Mouse (Mus musculus): ENCODE measurements around the gene Anks6. TPM values are rescaled to one million over a fixed set of nuclear protein-coding genes. Genes with fewer than 3 reads are reported as not detected.
"Not testable (repeated sequence)": the region's sequence is repeated elsewhere in the genome, so short reads cannot be mapped to it uniquely, and the experiment has no call there.

Gene Anks6
- polyA plus RNA-seq, 1 experiment from 2014 or later = 5.3 TPM

DNA sequence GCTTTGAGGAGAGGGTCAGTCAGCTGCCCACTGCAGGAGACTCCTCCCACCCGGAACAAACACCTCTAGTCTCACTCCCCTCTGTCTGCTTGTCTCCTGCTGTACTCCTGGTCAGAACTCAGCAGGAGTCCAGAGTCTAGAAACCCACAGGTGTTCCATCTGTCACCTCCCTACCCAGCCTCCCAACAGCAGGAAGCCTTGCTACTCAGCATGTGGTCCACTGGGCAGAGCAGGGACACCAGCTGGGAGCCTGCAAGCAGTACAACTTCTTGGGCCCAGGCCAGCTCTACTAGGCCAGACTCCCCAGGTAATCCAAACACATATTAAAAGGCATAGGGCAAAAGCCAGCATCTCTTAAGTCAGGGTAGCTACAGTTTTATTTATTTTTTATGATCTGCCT is 3.7 kb upstream of the Anks6 start:
- Histone ChIP-seq H3K9ac (no peak overlapping the region), H3K36me3 (no peaks in the 10 kb centered on the region), H3K27me3 (replicated peaks) (no peaks in the 10 kb centered on the region), H3K4me2 (replicated peaks) (no peak overlapping the region), H3K4me1 (peaks cover 11% of the 10 kb centered on the region; the same call in 1 of the 2 replicates), H3K9me3 (no peaks in the 10 kb centered on the region), H3K27ac (no peak overlapping the region), H3K4me3 (no peak overlapping the region)
- ATAC-seq (ENCODE audit: low FRiP score, low read depth) = no peak
- 25% methylated on average over 1 of the region's 1 CpGs for WGBS

GRCm38 (mm10) chr4:47057510-47058325 is 491 bp upstream of the Anks6 start:
- H3K4me2 ChIP-seq (replicated peaks) = peak overlapping the region; percentile 79
- ATAC-seq (ENCODE audit: low FRiP score, low read depth) = peak; percentile 46; the same call in 1 of the 2 replicates
- 37% methylated on average over 25 of the region's 25 CpGs for WGBS
- peaks cover 11% of the 10 kb centered on the region; the same call in 1 of the 2 replicates for H3K4me1 ChIP-seq
- peak overlapping the region; percentile 83 for H3K9ac ChIP-seq
- H3K9me3 ChIP-seq = no peaks in the 10 kb centered on the region
- peak overlapping the region; percentile 73 for H3K4me3 ChIP-seq
- no peaks in the 10 kb centered on the region for H3K36me3 ChIP-seq
- H3K27me3 ChIP-seq (replicated peaks) = no peaks in the 10 kb centered on the region
- H3K27ac ChIP-seq = no peak overlapping the region

DNA sequence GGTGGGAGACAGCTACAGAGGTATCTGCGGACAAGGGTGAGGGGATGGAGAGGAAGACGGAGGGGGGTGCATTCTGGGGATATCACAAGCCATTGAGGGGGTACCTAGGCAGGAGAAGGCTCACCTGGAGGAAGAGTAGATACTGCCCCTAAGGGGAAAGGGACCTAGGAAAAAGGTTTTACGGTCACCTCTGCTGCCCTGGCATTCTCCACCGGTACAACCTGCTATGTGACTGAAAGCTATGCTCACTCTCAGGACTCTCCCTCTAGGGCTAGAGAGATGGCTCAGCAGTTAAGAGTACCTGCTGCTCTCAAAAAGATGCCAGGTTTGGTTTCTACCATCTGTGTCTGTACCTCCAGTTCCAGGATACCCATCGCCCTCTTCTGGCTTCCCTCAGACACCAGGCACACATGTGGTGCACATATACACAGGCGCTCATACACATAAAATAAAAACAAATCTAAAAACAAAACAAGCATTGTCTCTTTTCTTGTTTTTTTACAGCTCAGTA is 1.6 kb downstream of the Anks6 start:
- H3K4me1 ChIP-seq = peaks cover 16% of the 10 kb centered on the region
- H3K9ac ChIP-seq = no peak overlapping the region
- ATAC-seq (ENCODE audit: low FRiP score, low read depth) = no peak
- no peaks in the 10 kb centered on the region for H3K27me3 ChIP-seq (replicated peaks)
- 94% methylated on average over 6 of the region's 6 CpGs for WGBS
- H3K36me3 ChIP-seq = no peaks in the 10 kb centered on the region
- no peaks in the 10 kb centered on the region for H3K9me3 ChIP-seq
- no peak overlapping the region for H3K4me3 ChIP-seq
- no peak overlapping the region; the same call in 1 of the 2 replicates for H3K4me2 ChIP-seq (replicated peaks)
- H3K27ac ChIP-seq = no peak overlapping the region

- H3K4me3 ChIP-seq; H3K9ac ChIP-seq; H3K9me3 ChIP-seq; H3K36me3 ChIP-seq; ATAC-seq (ENCODE audit: low FRiP score, low read depth); H3K4me2 ChIP-seq (replicated peaks); H3K27me3 ChIP-seq (replicated peaks); H3K27ac ChIP-seq: not testable (repeated sequence)
- peaks cover 19% of the 10 kb centered on the region for H3K4me1 ChIP-seq
- WGBS = 94% methylated on average over 9 of the region's 9 CpGs
Observed at GRCm38 (mm10) chr4:47055170-47055569, 2.1 kb downstream of the Anks6 start.

GRCm38 (mm10) chr4:47051905-47052304 is 5.3 kb downstream of the Anks6 start:
- no peak for ATAC-seq (ENCODE audit: low FRiP score, low read depth)
- H3K4me3 ChIP-seq = no peak overlapping the region

DNA sequence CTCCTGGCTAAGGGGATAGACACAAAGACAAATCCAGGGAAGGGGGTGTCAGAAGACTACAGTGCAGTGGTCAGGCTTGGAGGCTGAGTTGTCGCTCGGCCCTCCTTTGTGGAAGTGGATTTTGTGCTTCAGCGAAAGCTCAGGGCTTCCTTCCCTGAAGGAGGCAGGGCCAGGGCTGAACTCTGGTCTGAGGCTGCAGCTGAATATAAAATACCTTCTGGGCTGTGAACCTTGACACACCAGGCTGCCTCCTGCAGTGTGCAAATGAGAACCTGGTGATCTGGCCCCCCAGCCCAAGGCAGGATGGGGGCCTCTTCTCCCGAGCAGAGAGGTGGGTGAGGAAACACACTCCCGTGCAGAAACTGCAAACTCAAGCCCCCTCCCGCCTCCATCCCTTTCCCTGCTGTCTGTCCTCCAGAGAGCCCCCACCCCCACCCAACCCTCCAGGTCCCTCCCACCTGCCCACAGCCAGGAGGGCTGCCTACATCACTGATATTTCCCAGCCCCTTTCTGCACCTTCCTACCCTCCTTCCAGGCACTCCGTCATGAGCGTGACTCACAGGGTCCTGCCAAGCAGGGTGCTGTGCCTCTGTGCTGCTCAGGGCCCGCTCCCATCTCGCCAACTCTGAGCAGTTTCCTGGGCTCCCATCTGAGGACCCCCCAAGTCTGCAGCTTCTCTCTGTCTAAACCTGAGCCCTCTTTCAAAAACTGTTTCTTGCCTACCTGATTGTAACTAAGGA is 6.4 kb downstream of the Anks6 start:
- H3K4me2 ChIP-seq (replicated peaks) = no peak overlapping the region
- no peak overlapping the region for H3K27ac ChIP-seq
- H3K9ac ChIP-seq = no peak overlapping the region
- 0 out of 2 replicates have a peak, but pooled peaks have one; percentile 15 for ATAC-seq (ENCODE audit: low FRiP score, low read depth)
- no peaks in the 10 kb centered on the region for H3K9me3 ChIP-seq
- 34% methylated on average over 10 of the region's 10 CpGs for WGBS
- H3K36me3 ChIP-seq = no peaks in the 10 kb centered on the region
- no peak overlapping the region for H3K4me3 ChIP-seq
- peaks cover 8% of the 10 kb centered on the region; the same call in 1 of the 2 replicates for H3K4me1 ChIP-seq
- no peaks in the 10 kb centered on the region for H3K27me3 ChIP-seq (replicated peaks)

More at GRCm38 (mm10) chr4:47051905-47052304, 5.3 kb downstream of the Anks6 start:
- Histone ChIP-seq H3K4me2 (replicated peaks) (no peak overlapping the region), H3K4me1 (peaks cover 13% of the 10 kb centered on the region), H3K9me3 (no peaks in the 10 kb centered on the region), H3K27ac (no peak overlapping the region), H3K9ac (no peak overlapping the region), H3K27me3 (replicated peaks) (no peaks in the 10 kb centered on the region), H3K36me3 (no peaks in the 10 kb centered on the region)
- WGBS = 78% methylated on average over 9 of the region's 9 CpGs

GRCm38 (mm10) chr4:47050167-47050566 is 7.1 kb downstream of the Anks6 start:
- WGBS = 0% methylated on average over 1 of the region's 1 CpGs
- H3K36me3 ChIP-seq = no peaks in the 10 kb centered on the region

GRCm38 (mm10) chr4:47049216-47049615 is 8.0 kb downstream of the Anks6 start:
- Histone ChIP-seq H3K4me1 (peaks cover 8% of the 10 kb centered on the region; the same call in 1 of the 2 replicates), H3K4me2 (replicated peaks) (no peak overlapping the region), H3K4me3 (no peak overlapping the region), H3K9me3 (no peaks in the 10 kb centered on the region), H3K36me3 (no peaks in the 10 kb centered on the region), H3K9ac (no peak overlapping the region), H3K27ac (no peak overlapping the region), H3K27me3 (replicated peaks) (no peaks in the 10 kb centered on the region)
- WGBS = 92% methylated on average over 16 of the region's 16 CpGs
- no peak for ATAC-seq (ENCODE audit: low FRiP score, low read depth)

More at GRCm38 (mm10) chr4:47050167-47050566, 7.1 kb downstream of the Anks6 start:
- Histone ChIP-seq H3K9ac (no peak overlapping the region), H3K9me3 (no peaks in the 10 kb centered on the region), H3K4me2 (replicated peaks) (no peak overlapping the region), H3K4me3 (no peak overlapping the region), H3K4me1 (peaks cover 8% of the 10 kb centered on the region; the same call in 1 of the 2 replicates), H3K27me3 (replicated peaks) (no peaks in the 10 kb centered on the region), H3K27ac (no peak overlapping the region)
- peak; percentile 55 for ATAC-seq (ENCODE audit: low FRiP score, low read depth)

DNA sequence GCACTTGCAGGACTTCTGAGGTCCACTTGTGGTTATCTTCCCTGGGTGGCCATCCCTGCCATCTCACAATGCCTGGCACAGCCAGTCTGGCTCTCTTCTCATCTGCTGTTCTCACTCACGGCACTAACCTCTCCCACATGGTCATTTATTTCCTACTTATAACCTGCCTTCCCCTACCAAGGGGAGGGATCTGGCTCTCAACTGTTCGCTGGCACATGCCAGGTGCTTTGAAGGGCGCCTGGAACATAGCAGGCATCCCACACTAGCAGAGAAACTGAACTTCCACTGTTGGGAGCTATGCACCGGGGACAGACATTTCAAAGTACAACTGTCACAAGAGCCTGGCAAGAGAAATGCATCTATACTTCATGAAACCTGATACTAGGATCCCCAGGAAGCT is 9.5 kb downstream of the Anks6 start:
- 79% methylated on average over 4 of the region's 4 CpGs for WGBS
- H3K4me2 ChIP-seq (replicated peaks) = no peak overlapping the region
- no peaks in the 10 kb centered on the region for H3K27me3 ChIP-seq (replicated peaks)
- H3K36me3 ChIP-seq = no peaks in the 10 kb centered on the region
- peaks cover 8% of the 10 kb centered on the region; the same call in 1 of the 2 replicates for H3K4me1 ChIP-seq
- H3K9ac ChIP-seq = no peak overlapping the region
- H3K27ac ChIP-seq = no peak overlapping the region
- no peak overlapping the region for H3K4me3 ChIP-seq
- H3K9me3 ChIP-seq = no peaks in the 10 kb centered on the region
- ATAC-seq (ENCODE audit: low FRiP score, low read depth) = no peak

GRCm38 (mm10) chr4:47046974-47047373 is 10.3 kb downstream of the Anks6 start:
- WGBS = 85% methylated on average over 6 of the region's 6 CpGs
- Histone ChIP-seq H3K27ac (no peak overlapping the region), H3K4me1 (peaks cover 8% of the 10 kb centered on the region; the same call in 1 of the 2 replicates), H3K4me3 (no peak overlapping the region), H3K27me3 (replicated peaks) (no peaks in the 10 kb centered on the region), H3K36me3 (no peaks in the 10 kb centered on the region), H3K9ac (no peak overlapping the region), H3K4me2 (replicated peaks) (no peak overlapping the region), H3K9me3 (no peaks in the 10 kb centered on the region)
- no peak for ATAC-seq (ENCODE audit: low FRiP score, low read depth)

- no peaks in the 10 kb centered on the region for H3K27me3 ChIP-seq (replicated peaks)
- H3K27ac ChIP-seq = no peak overlapping the region
- no peaks in the 10 kb centered on the region for H3K9me3 ChIP-seq
- no peak overlapping the region for H3K9ac ChIP-seq
- H3K4me3 ChIP-seq = no peak overlapping the region
- peaks cover 7% of the 10 kb centered on the region for H3K36me3 ChIP-seq
- H3K4me2 ChIP-seq (replicated peaks) = no peak overlapping the region
- no peaks in the 10 kb centered on the region for H3K4me1 ChIP-seq
- ATAC-seq (ENCODE audit: low FRiP score, low read depth) = no peak
- WGBS = 91% methylated on average over 9 of the region's 9 CpGs
Observed at GRCm38 (mm10) chr4:47043866-47044265, 13.4 kb downstream of the Anks6 start.

DNA sequence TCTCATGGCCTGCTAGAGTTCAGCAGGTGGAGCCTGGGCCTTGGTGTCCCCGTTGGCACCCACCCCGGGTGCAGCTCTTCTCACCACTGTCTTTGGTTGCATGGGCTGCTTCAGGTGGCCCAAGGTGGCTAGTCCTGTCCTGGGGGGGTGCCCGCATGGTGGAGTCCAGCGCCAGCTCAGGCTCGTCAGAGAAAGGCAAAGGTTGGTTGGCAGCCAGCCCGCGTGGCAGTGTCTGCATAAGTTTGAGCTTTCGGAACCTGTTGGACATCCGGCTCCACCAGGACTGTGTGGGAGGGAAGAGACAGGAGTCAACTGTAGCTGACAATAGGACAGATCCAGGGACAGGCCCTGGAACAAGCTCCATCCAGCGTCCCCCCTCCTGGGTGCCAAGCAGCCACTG is 17.6 kb downstream of the Anks6 start:
- no peak for ATAC-seq (ENCODE audit: low FRiP score, low read depth)

More for the DNA sequence above, 17.6 kb downstream of the Anks6 start:
- Histone ChIP-seq H3K4me1 (peaks cover 13% of the 10 kb centered on the region), H3K27me3 (replicated peaks) (no peaks in the 10 kb centered on the region), H3K9ac (no peak overlapping the region), H3K36me3 (peaks cover 12% of the 10 kb centered on the region), H3K9me3 (no peaks in the 10 kb centered on the region), H3K4me3 (no peak overlapping the region), H3K4me2 (replicated peaks) (no peak overlapping the region), H3K27ac (no peak overlapping the region)
- 92% methylated on average over 10 of the region's 10 CpGs for WGBS
